Mouse (Mus musculus) lung, embryonic 14.5 days (tissue): ENCODE results near the gene Fgfr2. TPM values are rescaled to one million over a fixed set of nuclear protein-coding genes. Genes with fewer than 3 reads are reported as not detected.
"Not testable (repeated sequence)": the region's sequence is repeated elsewhere in the genome, so short reads cannot be mapped to it uniquely, and the experiment has no call there.

Source experiments
- ATAC-seq: fragments of 200-750 bp; cut with Nextera tagmentation; 2 replicates; pipeline ENCODE4 v1.8.0; 2017; ENCODE audit warnings: mild to moderate bottlenecking, moderate TSS enrichment, moderate library complexity; ENCODE audit not compliant: insufficient read depth
- DNase-seq: peaks from one replicate; pipeline ENCODE4 v3.0.0-alpha.2; 2015
- H3K27ac ChIP-seq: fragments of 300-500 bp; sonication (generic); 2 replicates; pipeline ENCODE4 v1.5.1; 2014; ENCODE audit warnings: low read depth, mild to moderate bottlenecking, moderate library complexity
- H3K27me3 ChIP-seq: fragments of 300-500 bp; sonication (generic); 2 replicates; pipeline ENCODE4 v1.6.1; 2014; ENCODE audit warnings: low read length, control low read depth; ENCODE audit not compliant: insufficient read depth
- H3K36me3 ChIP-seq: fragments of 300-500 bp; sonication (generic); 2 replicates; pipeline ENCODE4 v1.6.1; 2014; ENCODE audit warnings: control low read depth; ENCODE audit not compliant: insufficient read depth
- H3K4me1 ChIP-seq: fragments of 300-500 bp; sonication (generic); 2 replicates; pipeline ENCODE4 v1.6.1; 2014; ENCODE audit warnings: antibody characterized with exemption, control low read depth; ENCODE audit not compliant: insufficient read depth
- H3K4me2 ChIP-seq: fragments of 300-500 bp; sonication (generic); 2 replicates; pipeline ENCODE4 v1.6.1; 2014; ENCODE audit warnings: mild to moderate bottlenecking
- H3K4me3 ChIP-seq: fragments of 300-500 bp; sonication (generic); 2 replicates; pipeline ENCODE4 v1.5.1; 2014; ENCODE audit warnings: low read depth, low read length
- H3K9ac ChIP-seq: fragments of 300-500 bp; sonication (generic); 2 replicates; pipeline ENCODE4 v1.6.1; 2014
- H3K9me3 ChIP-seq: fragments of 300-500 bp; sonication (generic); 2 replicates; pipeline ENCODE4 v1.6.1; 2016; ENCODE audit warnings: low read depth, low read length, control low read depth
- CTCF ChIP-seq: IDR thresholded peaks from 2 replicates; pipeline ENCODE4 v1.5.1; 2016; ENCODE audit warnings: antibody characterized with exemption, low read depth
- WGBS: fragments of 180-500 bp; shearing (Covaris S2); extraction: QIAGEN DNeasy Blood & Tissue Kit; methylation state at CpG from one replicate; pipeline ENCODE4 v1.1.7; 2014; 5-methylcytosine and 5-hydroxymethylcytosine counted together
- polyA plus RNA-seq: library from polyadenylated mRNA; unstranded; fragments of >200 nt; fragmentation: Nextera tagmentation; extraction: Ambion mirVana; gene quantifications from 2 replicates; pipeline ENCODE4 v1.2.1, GENCODE M21; 2014

Gene Fgfr2
- polyA plus RNA-seq, 1 experiment from 2014 or later = 179 TPM

- H3K4me2 ChIP-seq = no peak overlapping the region
- ATAC-seq (no peak), DNase-seq (no peak)
- H3K4me1 ChIP-seq = no peaks in the 10 kb centered on the region
- peak; percentile 32 for TF ChIP-seq CTCF
- H3K4me3 ChIP-seq = no peak overlapping the region
- WGBS = 85% methylated on average over 4 of the region's 4 CpGs
- H3K27ac ChIP-seq = no peak overlapping the region
- no peaks in the 10 kb centered on the region for H3K27me3 ChIP-seq
- no peaks in the 10 kb centered on the region for H3K9me3 ChIP-seq
- H3K36me3 ChIP-seq = peaks cover 84% of the 10 kb centered on the region
- H3K9ac ChIP-seq = no peak overlapping the region
Measured at GRCm38 (mm10) chr7:130535174-130535573, 2588.0 kb downstream of the Fgfr2 start.

DNA sequence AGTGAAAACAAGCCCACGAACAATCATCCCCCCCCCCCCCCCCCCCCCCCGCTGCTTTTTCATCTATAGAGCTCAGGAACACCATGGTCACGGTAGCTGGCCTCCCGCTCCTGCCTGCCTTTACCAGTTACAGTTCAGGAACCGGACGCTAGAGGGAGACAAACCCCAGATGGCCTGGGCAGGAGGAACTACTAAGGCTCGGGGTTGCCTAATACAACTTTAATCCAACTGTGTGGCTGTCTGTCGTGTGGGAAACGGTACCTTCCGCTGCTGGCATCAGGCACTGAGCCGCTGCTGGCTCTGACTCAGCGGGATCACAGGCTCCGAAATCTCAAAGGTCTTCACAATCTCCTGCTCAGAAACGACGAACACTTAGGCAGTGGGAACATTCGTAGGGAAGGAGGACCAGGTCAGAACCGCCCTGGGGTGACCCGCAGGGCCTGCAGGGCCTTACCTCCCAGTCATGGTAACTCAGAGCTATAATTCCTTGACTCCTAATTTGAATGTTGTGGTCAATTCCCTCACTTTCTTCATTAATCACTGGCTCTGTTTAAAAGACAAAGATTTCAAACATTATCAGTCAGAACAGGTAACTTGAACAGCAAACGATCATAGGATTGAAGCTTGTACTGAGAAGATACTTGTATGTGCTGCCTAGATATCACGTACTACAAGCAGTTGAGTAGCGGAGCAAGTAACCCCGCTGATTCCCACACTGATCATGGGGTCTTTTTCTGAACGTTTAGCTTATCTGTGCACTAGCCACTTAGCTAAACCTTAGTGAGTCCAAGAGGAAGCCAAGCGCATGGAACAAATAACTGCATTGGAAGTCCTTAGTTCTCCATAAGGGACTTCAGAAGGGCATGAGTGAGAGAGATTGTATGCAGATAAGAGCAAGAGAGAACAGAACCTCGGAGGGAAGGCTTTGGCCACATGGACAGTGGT lies 2589.6 kb downstream of the Fgfr2 start:
- no peaks in the 10 kb centered on the region for H3K4me1 ChIP-seq
- no peak overlapping the region for H3K4me2 ChIP-seq
- H3K9me3 ChIP-seq = no peaks in the 10 kb centered on the region
- H3K27ac ChIP-seq = no peak overlapping the region
- no peaks in the 10 kb centered on the region for H3K27me3 ChIP-seq
- peaks cover 68% of the 10 kb centered on the region for H3K36me3 ChIP-seq
- WGBS = 47% methylated on average over 24 of the region's 25 CpGs
- DNase-seq (peak; percentile 93), ATAC-seq (peak; percentile 84)
- H3K4me3 ChIP-seq = no peak overlapping the region
- H3K9ac ChIP-seq = no peak overlapping the region
- peak; percentile 94 for TF ChIP-seq CTCF

DNA sequence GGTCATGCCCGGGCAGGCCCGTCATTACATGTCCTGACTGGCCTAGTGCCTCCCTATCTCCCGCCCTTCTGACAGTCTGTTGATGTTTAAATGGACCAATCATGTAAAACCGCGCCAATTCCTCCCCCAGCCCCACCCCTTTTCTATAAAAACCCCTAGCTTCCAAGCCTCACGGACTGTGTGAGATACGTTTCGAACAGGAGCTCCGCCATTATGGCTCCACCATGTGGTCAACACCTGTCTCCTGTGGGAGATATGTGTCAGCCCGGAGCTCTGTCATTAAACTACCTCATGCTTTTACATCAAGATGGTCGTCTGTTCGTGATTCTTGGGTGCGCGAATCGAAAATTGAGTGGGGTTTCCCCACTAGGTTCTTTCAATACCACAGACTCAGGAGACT lies 2592.0 kb downstream of the Fgfr2 start:
- not testable (repeated sequence) for H3K27me3 ChIP-seq, ATAC-seq, H3K9me3 ChIP-seq, H3K9ac ChIP-seq, DNase-seq, H3K4me1 ChIP-seq, H3K27ac ChIP-seq, H3K4me3 ChIP-seq, H3K4me2 ChIP-seq
- H3K36me3 ChIP-seq = peaks cover 49% of the 10 kb centered on the region
- WGBS = 93% methylated on average over 14 of the region's 15 CpGs

DNA sequence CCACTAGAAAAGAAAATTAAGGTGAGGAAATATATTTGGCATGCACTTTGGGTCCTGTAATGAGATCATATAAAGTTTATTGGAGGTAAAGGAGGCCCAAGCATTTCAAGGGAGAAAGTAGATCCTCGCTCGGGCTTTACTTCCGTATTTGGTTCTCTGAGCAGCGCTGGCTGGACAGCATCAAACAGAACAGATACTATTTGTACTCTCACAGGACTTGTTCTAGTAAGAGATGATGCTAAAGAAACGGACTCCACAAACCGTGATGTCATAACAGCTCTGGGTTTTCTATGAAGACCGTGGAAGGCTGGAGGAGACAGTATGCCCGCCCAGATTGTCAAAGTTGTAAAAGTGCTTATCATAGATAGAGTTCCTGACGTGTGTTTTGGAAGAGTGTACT lies 2595.8 kb downstream of the Fgfr2 start:
- DNase-seq (no peak), ATAC-seq (no peak)
- Histone ChIP-seq H3K4me3 (no peak overlapping the region), H3K27me3 (no peaks in the 10 kb centered on the region), H3K27ac (no peak overlapping the region), H3K9me3 (no peaks in the 10 kb centered on the region), H3K4me2 (no peak overlapping the region), H3K36me3 (peaks cover 14% of the 10 kb centered on the region), H3K9ac (no peak overlapping the region), H3K4me1 (no peaks in the 10 kb centered on the region)
- TF ChIP-seq CTCF = no peak
- 75% methylated on average over 9 of the region's 9 CpGs for WGBS

GRCm38 (mm10) chr7:130523451-130523850 lies 2599.7 kb downstream of the Fgfr2 start:
- H3K36me3 ChIP-seq = no peaks in the 10 kb centered on the region
- no peak overlapping the region for H3K9ac ChIP-seq
- no peaks in the 10 kb centered on the region for H3K27me3 ChIP-seq
- ATAC-seq = no peak
- H3K4me3 ChIP-seq = no peak overlapping the region
- no peak overlapping the region for H3K4me2 ChIP-seq
- 86% methylated on average over 8 of the region's 8 CpGs for WGBS
- H3K27ac ChIP-seq = no peak overlapping the region
- H3K4me1 ChIP-seq = peaks cover 4% of the 10 kb centered on the region; the same call in 1 of the 2 replicates
- no peak for DNase-seq
- TF ChIP-seq CTCF = no peak
- H3K9me3 ChIP-seq = no peaks in the 10 kb centered on the region

DNA sequence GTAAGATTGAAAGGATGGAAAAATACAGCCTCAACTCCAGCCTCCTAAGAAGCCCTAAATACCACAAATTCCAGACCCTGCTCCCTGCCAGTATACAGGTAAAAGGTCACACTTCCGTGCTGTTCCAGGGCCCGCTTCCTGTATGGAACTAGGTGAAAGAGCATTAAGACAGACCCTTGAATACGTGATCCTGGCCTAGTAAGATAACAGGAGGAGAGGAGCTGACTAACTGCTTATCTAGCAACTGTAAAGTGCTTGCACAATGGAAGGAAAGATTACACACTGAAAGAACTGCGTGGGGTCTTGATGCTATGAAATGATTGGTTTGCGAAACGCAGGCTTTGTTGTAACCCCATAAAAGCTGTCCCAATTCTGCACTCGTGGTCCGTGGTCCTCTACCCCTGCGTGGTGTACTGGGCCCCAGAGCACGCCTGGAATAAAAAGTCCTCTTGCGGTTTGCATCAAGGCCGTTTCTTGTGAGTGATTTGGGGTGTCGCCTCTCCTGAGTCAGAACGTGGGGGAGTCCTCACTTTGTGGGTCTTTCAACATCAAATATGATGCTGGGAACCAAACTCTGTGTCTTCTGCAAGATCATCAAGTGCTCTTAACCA lies 2602.2 kb downstream of the Fgfr2 start:
- Histone ChIP-seq H3K36me3 (no peaks in the 10 kb centered on the region), H3K4me2 (peak overlapping the region; percentile 84; the same call in 1 of the 2 replicates), H3K4me1 (peaks cover 4% of the 10 kb centered on the region; the same call in 1 of the 2 replicates), H3K27ac (peak overlapping the region; percentile 95; the same call in 1 of the 2 replicates), H3K4me3 (no peak overlapping the region), H3K9me3 (no peaks in the 10 kb centered on the region), H3K9ac (no peak overlapping the region), H3K27me3 (no peaks in the 10 kb centered on the region)
- 77% methylated on average over 14 of the region's 14 CpGs for WGBS
- DNase-seq = peak; percentile 13
- no peak for ATAC-seq
- no peak for TF ChIP-seq CTCF

GRCm38 (mm10) chr7:130520049-130520425 lies 2603.1 kb downstream of the Fgfr2 start, which contains the start of gene Ate1:
Gene Ate1, minus strand, starts transcription at chr7:130520369.
- ATAC-seq (no peak), DNase-seq (no peak)
- H3K4me2 ChIP-seq = peak within 1 kb of the TSS; percentile 84
- H3K4me1 ChIP-seq = peaks cover 4% of the 10 kb centered on the region; the same call in 1 of the 2 replicates
- H3K9me3 ChIP-seq = no peaks in the 10 kb centered on the region
- H3K27ac ChIP-seq = peak within 1 kb of the TSS; percentile 95
- WGBS = 13% methylated on average over 20 of the region's 20 CpGs
- H3K27me3 ChIP-seq = no peaks in the 10 kb centered on the region
- peak within 1 kb of the TSS; percentile 92 for H3K9ac ChIP-seq
- H3K36me3 ChIP-seq = 0 out of 2 replicates have a peak, but pooled peaks cover 2% of the 10 kb centered on the region
- no peak for TF ChIP-seq CTCF
- peak within 1 kb of the TSS; percentile 75 for H3K4me3 ChIP-seq
